Mouse (Mus musculus): ENCODE results near the gene Vti1a. TPM values are rescaled to one million over a fixed set of nuclear protein-coding genes. Genes with fewer than 3 reads are reported as not detected.

Gene Vti1a
- polyA plus RNA-seq, 1 experiment from 2014 or later = 22.8 TPM

- no peaks in the 10 kb centered on the region for H3K36me3 ChIP-seq (ENCODE audit: control insufficient read depth, insufficient read depth, low read length)
- H3K9ac ChIP-seq (ENCODE audit: low read length) = peak overlapping the region; percentile 2
- ATAC-seq (peak; percentile 60), DNase-seq (ENCODE audit: low spot score) (peak; percentile 27)
- H3K4me2 ChIP-seq (ENCODE audit: low read length) = peak overlapping the region; percentile 18
- 0 out of 2 replicates have a peak overlapping the region, but pooled peaks have one; percentile 23 for H3K27ac ChIP-seq (ENCODE audit: low read depth, low read length)
- H3K27me3 ChIP-seq (replicated peaks; ENCODE audit: control insufficient read depth, insufficient read depth, low read length) = no peaks in the 10 kb centered on the region
- WGBS = 41% methylated on average over 21 of the region's 21 CpGs
- H3K9me3 ChIP-seq (replicated peaks; ENCODE audit: control insufficient read depth, low read length) = no peaks in the 10 kb centered on the region
- peaks cover 10% of the 10 kb centered on the region for H3K4me1 ChIP-seq (ENCODE audit: control insufficient read depth, insufficient read depth, low read length)
- no peak overlapping the region for H3K4me3 ChIP-seq (ENCODE audit: low read depth, low read length)
These were observed 153.4 kb downstream of the Vti1a start for GRCm38 (mm10) chr19:55469301-55470051.

GRCm38 (mm10) chr19:55472582-55472981, 156.5 kb downstream of the Vti1a start:
- Histone ChIP-seq H3K4me1 (ENCODE audit: control insufficient read depth, insufficient read depth, low read length) (peaks cover 10% of the 10 kb centered on the region), H3K27me3 (replicated peaks; ENCODE audit: control insufficient read depth, insufficient read depth, low read length) (no peaks in the 10 kb centered on the region), H3K4me3 (ENCODE audit: low read depth, low read length) (no peak overlapping the region), H3K9me3 (replicated peaks; ENCODE audit: control insufficient read depth, low read length) (no peaks in the 10 kb centered on the region), H3K36me3 (ENCODE audit: control insufficient read depth, insufficient read depth, low read length) (no peaks in the 10 kb centered on the region), H3K27ac (ENCODE audit: low read depth, low read length) (no peak overlapping the region), H3K9ac (ENCODE audit: low read length) (no peak overlapping the region), H3K4me2 (ENCODE audit: low read length) (no peak overlapping the region)
- DNase-seq (ENCODE audit: low spot score) = no peak
- WGBS = 77% methylated on average over 8 of the region's 8 CpGs
- no peak for ATAC-seq

GRCm38 (mm10) chr19:55474225-55474624, 158.1 kb downstream of the Vti1a start:
- DNase-seq (ENCODE audit: low spot score) = peak; percentile 43

DNA sequence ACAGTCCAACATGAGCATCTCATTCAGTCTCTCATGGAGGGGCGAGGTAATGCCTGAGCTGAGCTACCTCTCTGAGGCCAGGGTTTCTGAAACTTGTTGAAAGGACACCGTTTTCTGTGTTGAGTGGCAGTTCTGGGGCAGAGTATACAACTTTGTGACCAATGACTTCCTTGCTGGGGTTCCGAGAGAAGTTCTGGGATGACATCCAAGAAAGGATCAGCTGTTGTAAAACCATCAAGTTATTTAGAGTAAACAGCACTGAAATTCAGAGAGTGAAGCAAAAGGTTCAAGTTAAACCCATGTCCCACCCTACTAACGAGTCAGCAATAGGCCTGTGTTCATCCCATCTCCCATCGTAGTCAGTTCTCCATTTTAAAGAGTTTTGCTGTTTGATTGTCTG, 164.4 kb downstream of the Vti1a start:
- H3K9ac ChIP-seq (ENCODE audit: low read length) = no peak overlapping the region
- no peak overlapping the region for H3K27ac ChIP-seq (ENCODE audit: low read depth, low read length)
- no peaks in the 10 kb centered on the region for H3K27me3 ChIP-seq (replicated peaks; ENCODE audit: control insufficient read depth, insufficient read depth, low read length)
- DNase-seq (ENCODE audit: low spot score) = no peak
- no peaks in the 10 kb centered on the region for H3K9me3 ChIP-seq (replicated peaks; ENCODE audit: control insufficient read depth, low read length)
- H3K4me1 ChIP-seq (ENCODE audit: control insufficient read depth, insufficient read depth, low read length) = peaks cover 4% of the 10 kb centered on the region; the same call in 1 of the 2 replicates
- H3K4me2 ChIP-seq (ENCODE audit: low read length) = no peak overlapping the region
- 64% methylated on average over 5 of the region's 5 CpGs for WGBS
- no peak overlapping the region for H3K4me3 ChIP-seq (ENCODE audit: low read depth, low read length)
- no peak for ATAC-seq
- no peaks in the 10 kb centered on the region for H3K36me3 ChIP-seq (ENCODE audit: control insufficient read depth, insufficient read depth, low read length)

More at GRCm38 (mm10) chr19:55474225-55474624, 158.1 kb downstream of the Vti1a start:
- Histone ChIP-seq H3K27ac (ENCODE audit: low read depth, low read length) (no peak overlapping the region), H3K4me2 (ENCODE audit: low read length) (no peak overlapping the region), H3K4me1 (ENCODE audit: control insufficient read depth, insufficient read depth, low read length) (peaks cover 6% of the 10 kb centered on the region; the same call in 1 of the 2 replicates), H3K36me3 (ENCODE audit: control insufficient read depth, insufficient read depth, low read length) (no peaks in the 10 kb centered on the region), H3K9me3 (replicated peaks; ENCODE audit: control insufficient read depth, low read length) (no peaks in the 10 kb centered on the region), H3K9ac (ENCODE audit: low read length) (no peak overlapping the region), H3K27me3 (replicated peaks; ENCODE audit: control insufficient read depth, insufficient read depth, low read length) (no peaks in the 10 kb centered on the region), H3K4me3 (ENCODE audit: low read depth, low read length) (no peak overlapping the region)
- WGBS = 72% methylated on average over 5 of the region's 6 CpGs
- ATAC-seq = 0 out of 2 replicates have a peak, but pooled peaks have one; percentile 44

DNA sequence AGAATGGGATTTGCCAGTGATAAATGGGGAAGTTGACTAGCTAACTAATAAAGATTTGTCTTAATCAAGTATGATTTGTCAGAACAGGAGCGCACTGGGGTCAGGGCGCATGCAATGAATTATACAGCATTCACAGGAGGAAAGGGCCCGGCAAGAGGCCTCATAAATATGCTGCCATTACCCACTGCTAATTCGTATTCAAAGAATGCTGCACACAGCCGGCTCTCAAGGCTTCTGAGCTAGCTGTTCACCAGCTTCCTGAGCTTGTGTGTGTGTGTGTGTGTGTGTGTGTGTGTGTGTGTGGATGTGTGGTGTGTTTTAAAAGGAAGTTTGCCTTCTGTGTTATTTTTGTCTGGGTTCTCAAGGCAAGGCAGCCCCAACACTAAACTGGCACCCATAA, 165.2 kb downstream of the Vti1a start:
- WGBS = 15% methylated on average over 5 of the region's 5 CpGs
- peak; percentile 78 for DNase-seq (ENCODE audit: low spot score)
- H3K36me3 ChIP-seq (ENCODE audit: control insufficient read depth, insufficient read depth, low read length) = no peaks in the 10 kb centered on the region
- H3K27me3 ChIP-seq (replicated peaks; ENCODE audit: control insufficient read depth, insufficient read depth, low read length) = no peaks in the 10 kb centered on the region
- H3K27ac ChIP-seq (ENCODE audit: low read depth, low read length) = no peak overlapping the region
- H3K4me2 ChIP-seq (ENCODE audit: low read length) = no peak overlapping the region
- peaks cover 4% of the 10 kb centered on the region; the same call in 1 of the 2 replicates for H3K4me1 ChIP-seq (ENCODE audit: control insufficient read depth, insufficient read depth, low read length)
- ATAC-seq = peak; percentile 80
- no peaks in the 10 kb centered on the region for H3K9me3 ChIP-seq (replicated peaks; ENCODE audit: control insufficient read depth, low read length)
- no peak overlapping the region for H3K4me3 ChIP-seq (ENCODE audit: low read depth, low read length)
- H3K9ac ChIP-seq (ENCODE audit: low read length) = no peak overlapping the region

DNA sequence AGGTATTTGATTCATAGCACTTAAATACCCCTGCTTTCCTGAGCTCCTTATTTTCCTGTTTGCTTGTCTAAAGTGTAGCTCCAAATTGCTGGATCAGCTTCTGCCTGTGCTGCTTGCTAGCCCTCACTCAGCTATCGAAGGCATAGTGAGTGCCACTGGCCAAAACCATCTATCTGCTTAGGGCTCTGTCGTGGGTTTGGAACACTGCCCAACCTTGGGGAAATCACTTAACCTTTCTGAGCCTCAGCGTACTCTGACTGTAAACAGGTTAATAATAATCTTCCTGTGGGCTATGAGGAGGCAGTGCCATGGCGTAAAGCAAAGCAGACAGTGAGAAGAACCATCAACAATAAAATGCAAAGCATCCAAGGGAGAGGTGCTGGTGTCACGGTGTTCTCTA, 167.4 kb downstream of the Vti1a start:
- no peak for DNase-seq (ENCODE audit: low spot score)
- H3K27ac ChIP-seq (ENCODE audit: low read depth, low read length) = no peak overlapping the region
- 60% methylated on average over 5 of the region's 5 CpGs for WGBS

DNA sequence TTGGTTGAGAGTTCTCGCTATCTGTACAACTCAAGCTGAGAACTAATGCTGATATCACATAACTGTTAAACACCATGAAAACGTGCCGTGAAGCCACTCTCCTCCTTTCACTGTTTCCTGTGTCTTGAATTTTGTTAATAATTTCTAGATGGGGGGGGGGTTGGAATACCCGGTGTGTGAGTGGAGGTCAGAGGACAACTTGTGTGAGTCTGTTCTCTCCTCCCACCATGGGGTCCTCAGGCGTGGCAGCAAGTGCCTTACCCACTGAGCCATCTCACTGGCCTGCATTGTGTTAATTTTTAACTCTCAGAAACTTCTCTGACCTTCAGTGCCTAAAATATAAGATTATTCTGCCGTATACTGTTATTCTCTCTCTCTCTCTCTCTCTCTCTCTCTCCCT, 168.5 kb downstream of the Vti1a start:
- ATAC-seq (no peak), DNase-seq (ENCODE audit: low spot score) (no peak)
- Histone ChIP-seq H3K27me3 (replicated peaks; ENCODE audit: control insufficient read depth, insufficient read depth, low read length) (no peaks in the 10 kb centered on the region), H3K9me3 (replicated peaks; ENCODE audit: control insufficient read depth, low read length) (no peaks in the 10 kb centered on the region), H3K27ac (ENCODE audit: low read depth, low read length) (no peak overlapping the region), H3K4me2 (ENCODE audit: low read length) (no peak overlapping the region), H3K9ac (ENCODE audit: low read length) (no peak overlapping the region), H3K36me3 (ENCODE audit: control insufficient read depth, insufficient read depth, low read length) (no peaks in the 10 kb centered on the region), H3K4me3 (ENCODE audit: low read depth, low read length) (no peak overlapping the region), H3K4me1 (ENCODE audit: control insufficient read depth, insufficient read depth, low read length) (peaks cover 4% of the 10 kb centered on the region; the same call in 1 of the 2 replicates)
- 88% methylated on average over 6 of the region's 6 CpGs for WGBS

More for the DNA sequence above, 167.4 kb downstream of the Vti1a start:
- Histone ChIP-seq H3K4me2 (ENCODE audit: low read length) (no peak overlapping the region), H3K9me3 (replicated peaks; ENCODE audit: control insufficient read depth, low read length) (no peaks in the 10 kb centered on the region), H3K9ac (ENCODE audit: low read length) (no peak overlapping the region), H3K4me3 (ENCODE audit: low read depth, low read length) (no peak overlapping the region), H3K4me1 (ENCODE audit: control insufficient read depth, insufficient read depth, low read length) (peaks cover 4% of the 10 kb centered on the region; the same call in 1 of the 2 replicates), H3K27me3 (replicated peaks; ENCODE audit: control insufficient read depth, insufficient read depth, low read length) (no peaks in the 10 kb centered on the region), H3K36me3 (ENCODE audit: control insufficient read depth, insufficient read depth, low read length) (no peaks in the 10 kb centered on the region)
- ATAC-seq = no peak

DNA sequence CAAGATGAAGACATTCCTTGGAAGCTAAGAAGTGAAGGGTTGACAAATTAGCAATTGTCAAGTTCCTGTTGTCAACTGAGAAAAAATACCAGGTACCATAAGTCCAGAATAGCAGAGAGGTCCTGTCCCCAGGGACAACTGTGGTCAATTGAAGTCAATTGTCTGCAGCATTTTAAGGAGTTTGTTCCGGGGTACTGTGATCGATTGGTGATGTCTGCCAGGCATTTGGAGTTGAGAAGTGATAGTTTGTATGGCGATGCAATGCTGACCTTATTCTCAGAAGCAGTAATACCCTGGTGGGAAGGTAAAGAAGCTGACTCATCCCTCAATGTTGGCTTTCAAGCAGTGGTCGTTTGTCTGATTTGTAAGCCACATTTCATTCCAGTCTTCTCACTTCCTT, 170.4 kb downstream of the Vti1a start:
- H3K4me1 ChIP-seq (ENCODE audit: control insufficient read depth, insufficient read depth, low read length) = peaks cover 6% of the 10 kb centered on the region; the same call in 1 of the 2 replicates
- H3K36me3 ChIP-seq (ENCODE audit: control insufficient read depth, insufficient read depth, low read length) = no peaks in the 10 kb centered on the region
- no peak overlapping the region for H3K4me2 ChIP-seq (ENCODE audit: low read length)
- no peak overlapping the region for H3K27ac ChIP-seq (ENCODE audit: low read depth, low read length)
- ATAC-seq (no peak), DNase-seq (ENCODE audit: low spot score) (no peak)
- no peak overlapping the region for H3K4me3 ChIP-seq (ENCODE audit: low read depth, low read length)
- WGBS = 86% methylated on average over 4 of the region's 4 CpGs
- no peaks in the 10 kb centered on the region for H3K27me3 ChIP-seq (replicated peaks; ENCODE audit: control insufficient read depth, insufficient read depth, low read length)
- H3K9me3 ChIP-seq (replicated peaks; ENCODE audit: control insufficient read depth, low read length) = no peaks in the 10 kb centered on the region
- no peak overlapping the region for H3K9ac ChIP-seq (ENCODE audit: low read length)
